Mouse (Mus musculus): ENCODE data around the gene Immp2l. TPM values are rescaled to one million over a fixed set of nuclear protein-coding genes. Genes with fewer than 3 reads are reported as not detected.
"Not testable (repeated sequence)": the region's sequence is repeated elsewhere in the genome, so short reads cannot be mapped to it uniquely, and the experiment has no call there.

Gene Immp2l
- polyA plus RNA-seq, 2 experiments, result 6.9 to 10.6 TPM

DNA sequence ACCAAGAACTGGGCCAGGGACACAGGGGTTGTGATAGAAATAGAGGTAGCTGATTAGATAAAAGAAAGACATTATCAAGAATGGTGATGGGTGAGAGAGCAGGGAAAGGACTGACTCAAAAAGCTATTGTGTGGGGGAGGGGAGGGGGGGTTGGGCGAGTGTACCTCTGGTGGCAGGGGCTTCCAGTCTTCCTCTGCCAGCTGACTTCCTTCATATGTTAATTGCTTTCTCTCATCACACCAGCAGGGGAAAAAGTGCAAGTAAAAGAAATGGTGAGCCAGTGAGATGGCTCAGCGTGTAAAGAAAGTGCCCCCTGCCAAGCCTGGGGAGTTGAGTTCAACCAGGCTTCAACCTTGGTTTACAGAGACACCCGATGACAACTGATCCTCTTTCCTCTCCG lies 39.2 kb upstream of the Immp2l start:
- Histone ChIP-seq H3K9me3 (ENCODE audit: control insufficient read depth, low read length) (no peaks in the 10 kb centered on the region), H3K27ac (replicated peaks; ENCODE audit: low read depth, low read length) (no peak overlapping the region), H3K4me3 (replicated peaks; ENCODE audit: low read length) (no peak overlapping the region), H3K4me1 (ENCODE audit: control insufficient read depth, insufficient read depth, low read length) (no peaks in the 10 kb centered on the region), H3K4me2 (replicated peaks; ENCODE audit: low read depth, low read length, severe bottlenecking) (no peak overlapping the region), H3K9ac (ENCODE audit: low read depth, low read length, severe bottlenecking) (no peak overlapping the region), H3K27me3 (ENCODE audit: control insufficient read depth, insufficient read depth, low read length) (no peaks in the 10 kb centered on the region), H3K36me3 (ENCODE audit: control insufficient read depth, insufficient read depth, low read length) (no peaks in the 10 kb centered on the region)
- TF ChIP-seq POLR2A (IDR thresholded peaks at IDR 0.05; ENCODE audit: borderline replicate concordance, extremely low read depth, insufficient read depth, insufficient read length), result no peak
- 32% methylated on average over 4 of the region's 4 CpGs for WGBS
- ATAC-seq (ENCODE audit: low FRiP score, low read depth) (no peak), DNase-seq (ENCODE audit: low spot score) (no peak)

DNA sequence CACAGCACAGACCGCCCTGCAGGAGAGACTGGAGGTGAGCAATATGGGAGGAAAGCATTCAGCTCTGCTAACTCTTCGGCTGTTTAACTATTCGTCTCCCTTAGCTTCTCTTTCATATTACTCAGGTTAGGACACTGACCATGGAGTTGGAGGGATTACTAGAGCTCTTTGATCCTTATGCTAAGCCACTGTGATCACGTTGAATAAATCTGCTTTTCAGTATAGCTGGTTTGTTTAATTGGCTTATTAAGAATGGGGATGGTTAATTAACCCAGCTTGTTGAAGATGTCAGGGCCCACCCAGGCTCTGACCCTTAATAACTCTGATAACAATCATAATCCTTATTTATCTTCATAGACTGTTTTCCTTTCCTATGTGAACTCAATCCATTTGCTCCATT lies 38.1 kb upstream of the Immp2l start:
- H3K27ac ChIP-seq (replicated peaks; ENCODE audit: low read depth, low read length), result no peak overlapping the region
- no peak for ATAC-seq (ENCODE audit: low FRiP score, low read depth)
- WGBS, result 63% methylated on average over 4 of the region's 4 CpGs
- no peaks in the 10 kb centered on the region for H3K27me3 ChIP-seq (ENCODE audit: control insufficient read depth, insufficient read depth, low read length)
- H3K4me2 ChIP-seq (replicated peaks; ENCODE audit: low read depth, low read length, severe bottlenecking), result no peak overlapping the region
- no peak overlapping the region for H3K4me3 ChIP-seq (replicated peaks; ENCODE audit: low read length)
- H3K9me3 ChIP-seq (ENCODE audit: control insufficient read depth, low read length), result no peaks in the 10 kb centered on the region
- H3K36me3 ChIP-seq (ENCODE audit: control insufficient read depth, insufficient read depth, low read length), result no peaks in the 10 kb centered on the region
- DNase-seq (ENCODE audit: low spot score), result no peak
- TF ChIP-seq POLR2A (IDR thresholded peaks at IDR 0.05; ENCODE audit: borderline replicate concordance, extremely low read depth, insufficient read depth, insufficient read length), result no peak
- no peaks in the 10 kb centered on the region for H3K4me1 ChIP-seq (ENCODE audit: control insufficient read depth, insufficient read depth, low read length)
- no peak overlapping the region for H3K9ac ChIP-seq (ENCODE audit: low read depth, low read length, severe bottlenecking)

DNA sequence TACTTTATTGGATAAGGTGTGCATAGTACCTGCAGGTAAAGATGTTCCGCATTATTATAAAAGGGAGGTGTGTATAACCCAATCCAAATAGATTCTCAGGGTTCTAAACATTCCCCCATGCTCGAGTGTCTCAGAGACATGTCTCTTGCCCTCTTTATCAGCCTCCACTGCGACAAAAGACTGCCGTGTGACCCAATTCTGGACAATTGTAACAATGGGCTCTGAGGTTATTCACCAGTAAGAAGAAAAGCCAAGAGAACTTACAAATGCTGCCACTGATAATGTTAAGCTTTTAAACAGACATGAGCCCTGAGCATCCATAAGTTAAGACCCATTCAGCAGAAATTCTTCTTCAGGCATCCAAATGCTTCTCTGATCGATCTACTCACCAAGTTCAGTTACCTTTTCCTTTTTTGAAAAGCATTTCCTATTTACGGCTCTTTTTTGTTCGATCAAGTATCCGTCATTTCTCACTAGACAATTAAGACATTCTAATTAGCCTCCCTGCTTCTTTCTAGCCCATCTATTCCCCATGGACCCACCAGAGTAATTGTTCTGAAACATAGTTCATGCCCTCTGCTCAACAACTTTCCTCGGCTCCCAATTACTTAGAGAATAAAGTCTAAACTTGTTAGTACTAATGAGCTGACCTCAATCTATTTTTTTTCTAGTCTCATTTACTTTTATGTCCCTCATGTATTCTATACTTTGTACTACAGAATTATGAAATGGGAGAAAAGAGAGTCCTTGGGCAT lies 35.4 kb upstream of the Immp2l start:
- Histone ChIP-seq H3K4me1 (ENCODE audit: control insufficient read depth, insufficient read depth, low read length) (no peaks in the 10 kb centered on the region), H3K9me3 (ENCODE audit: control insufficient read depth, low read length) (no peaks in the 10 kb centered on the region), H3K27ac (replicated peaks; ENCODE audit: low read depth, low read length) (no peak overlapping the region), H3K4me3 (replicated peaks; ENCODE audit: low read length) (no peak overlapping the region), H3K9ac (ENCODE audit: low read depth, low read length, severe bottlenecking) (no peak overlapping the region), H3K27me3 (ENCODE audit: control insufficient read depth, insufficient read depth, low read length) (no peaks in the 10 kb centered on the region), H3K4me2 (replicated peaks; ENCODE audit: low read depth, low read length, severe bottlenecking) (no peak overlapping the region), H3K36me3 (ENCODE audit: control insufficient read depth, insufficient read depth, low read length) (no peaks in the 10 kb centered on the region)
- no peak for ATAC-seq (ENCODE audit: low FRiP score, low read depth)
- TF ChIP-seq POLR2A (IDR thresholded peaks at IDR 0.05; ENCODE audit: borderline replicate concordance, extremely low read depth, insufficient read depth, insufficient read length), result no peak
- WGBS, result 84% methylated on average over 9 of the region's 9 CpGs
- no peak for DNase-seq (ENCODE audit: low spot score)

DNA sequence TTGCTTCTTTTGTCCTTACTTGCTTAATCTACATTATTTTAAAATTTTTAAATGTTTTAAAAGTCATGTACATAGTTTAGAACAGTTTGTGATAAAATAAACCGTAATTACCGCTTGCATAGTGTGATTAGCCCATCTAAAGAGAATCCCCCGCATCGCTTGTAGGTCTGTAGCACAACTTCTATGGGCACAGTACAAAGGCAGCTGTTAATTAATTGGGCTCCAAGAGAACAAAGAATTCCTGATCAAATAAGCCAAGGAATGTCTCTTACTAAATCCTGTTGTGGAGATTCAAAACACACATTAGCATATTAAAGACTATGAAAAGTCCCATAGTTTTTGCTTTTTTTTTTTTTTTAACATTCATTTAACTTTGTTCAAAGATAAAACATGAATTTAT lies 32.2 kb upstream of the Immp2l start:
- WGBS, result 87% methylated on average over 4 of the region's 4 CpGs
- H3K27ac ChIP-seq (replicated peaks; ENCODE audit: low read depth, low read length), result no peak overlapping the region

DNA sequence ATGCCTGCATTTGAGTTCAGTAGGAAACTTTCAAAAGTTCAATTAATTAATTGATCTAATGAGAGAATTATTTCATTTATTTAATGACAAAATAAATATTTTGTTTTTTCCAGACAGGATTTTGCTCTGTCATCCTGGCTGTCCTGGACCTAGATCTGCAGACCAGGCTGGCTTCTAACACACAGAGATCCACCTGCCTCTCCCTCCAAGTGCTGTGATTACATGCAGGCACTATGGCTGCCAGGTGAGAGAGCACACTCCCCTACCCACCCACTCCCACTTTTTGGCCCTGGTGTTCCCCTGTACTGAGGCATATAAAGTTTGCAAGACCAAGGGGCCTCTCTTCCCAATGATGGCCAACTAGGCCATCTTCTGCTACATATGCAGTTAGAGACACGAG lies 31.7 kb upstream of the Immp2l start:
- H3K4me3 ChIP-seq (replicated peaks; ENCODE audit: low read length); H3K36me3 ChIP-seq (ENCODE audit: control insufficient read depth, insufficient read depth, low read length); H3K9ac ChIP-seq (ENCODE audit: low read depth, low read length, severe bottlenecking); H3K4me1 ChIP-seq (ENCODE audit: control insufficient read depth, insufficient read depth, low read length); H3K27me3 ChIP-seq (ENCODE audit: control insufficient read depth, insufficient read depth, low read length); ATAC-seq (ENCODE audit: low FRiP score, low read depth); H3K27ac ChIP-seq (replicated peaks; ENCODE audit: low read depth, low read length); DNase-seq (ENCODE audit: low spot score); H3K9me3 ChIP-seq (ENCODE audit: control insufficient read depth, low read length); H3K4me2 ChIP-seq (replicated peaks; ENCODE audit: low read depth, low read length, severe bottlenecking): not testable (repeated sequence)
- WGBS, result 64% methylated on average over 1 of the region's 1 CpGs

More for the DNA sequence above, 32.2 kb upstream of the Immp2l start:
- H3K36me3 ChIP-seq (ENCODE audit: control insufficient read depth, insufficient read depth, low read length), result no peaks in the 10 kb centered on the region
- no peaks in the 10 kb centered on the region for H3K9me3 ChIP-seq (ENCODE audit: control insufficient read depth, low read length)
- no peak overlapping the region for H3K4me2 ChIP-seq (replicated peaks; ENCODE audit: low read depth, low read length, severe bottlenecking)
- no peak overlapping the region for H3K9ac ChIP-seq (ENCODE audit: low read depth, low read length, severe bottlenecking)
- no peak for DNase-seq (ENCODE audit: low spot score)
- H3K4me3 ChIP-seq (replicated peaks; ENCODE audit: low read length), result no peak overlapping the region
- H3K27me3 ChIP-seq (ENCODE audit: control insufficient read depth, insufficient read depth, low read length), result no peaks in the 10 kb centered on the region
- ATAC-seq (ENCODE audit: low FRiP score, low read depth), result no peak
- TF ChIP-seq POLR2A (IDR thresholded peaks at IDR 0.05; ENCODE audit: borderline replicate concordance, extremely low read depth, insufficient read depth, insufficient read length), result no peak
- H3K4me1 ChIP-seq (ENCODE audit: control insufficient read depth, insufficient read depth, low read length), result no peaks in the 10 kb centered on the region

Measured in limb, embryonic 14.5 days (tissue).